Mouse (Mus musculus) brain, adult 2 months (tissue): ENCODE data around the gene Tmem35b.
"Not testable (repeated sequence)": the region's sequence is repeated elsewhere in the genome, so short reads cannot be mapped to it uniquely, and the experiment has no call there.

Experiments used
- DNase-seq: peaks from one replicate; pipeline ENCODE4 v3.0.0; 2011; ENCODE audit warnings: low read depth, low spot score

Gene Tmem35b

GRCm38 (mm10) chr4:127123391-127123790 lies at the start of gene Tmem35b:
Gene Tmem35b, plus strand, starts transcription at chr4:127123691.
- DNase-seq, result no peak

GRCm38 (mm10) chr4:127074915-127075314 lies 48.6 kb upstream of the Tmem35b start:
- DNase-seq, result no peak

- peak; percentile 98 for DNase-seq
Observed at GRCm38 (mm10) chr4:127076875-127077548, 46.5 kb upstream of the Tmem35b start, which contains the start of gene Zmym6. Gene Zmym6, plus strand, starts transcription at chr4:127077383.

GRCm38 (mm10) chr4:127080806-127081205 lies 42.7 kb upstream of the Tmem35b start:
- DNase-seq, result no peak

- no peak for DNase-seq
Observed at GRCm38 (mm10) chr4:127083131-127083530, 40.4 kb upstream of the Tmem35b start.

GRCm38 (mm10) chr4:127085761-127086160 lies 37.7 kb upstream of the Tmem35b start:
- DNase-seq, result no peak

- no peak for DNase-seq
Observed at GRCm38 (mm10) chr4:127091188-127091587, 32.3 kb upstream of the Tmem35b start.

- DNase-seq, result no peak
Observed at GRCm38 (mm10) chr4:127095090-127095489, 28.4 kb upstream of the Tmem35b start.

GRCm38 (mm10) chr4:127099552-127099951 lies 23.9 kb upstream of the Tmem35b start:
- not testable (repeated sequence) for DNase-seq

GRCm38 (mm10) chr4:127107566-127107965 lies 15.9 kb upstream of the Tmem35b start:
- DNase-seq, result no peak

- no peak for DNase-seq
Observed at GRCm38 (mm10) chr4:127110570-127110969, 12.9 kb upstream of the Tmem35b start.

GRCm38 (mm10) chr4:127124331-127124730 lies 840 bp downstream of the Tmem35b start:
- DNase-seq, result no peak

- peak; percentile 86 for DNase-seq
Observed at GRCm38 (mm10) chr4:127125834-127126463, 2.5 kb downstream of the Tmem35b start.

GRCm38 (mm10) chr4:127134687-127135086 lies 11.2 kb downstream of the Tmem35b start:
- no peak for DNase-seq

GRCm38 (mm10) chr4:127137591-127137990 lies 14.1 kb downstream of the Tmem35b start:
- no peak for DNase-seq

GRCm38 (mm10) chr4:127138486-127138885 lies 15.0 kb downstream of the Tmem35b start:
- no peak for DNase-seq

- DNase-seq, result no peak
Observed at GRCm38 (mm10) chr4:127150031-127150430, 26.5 kb downstream of the Tmem35b start.

GRCm38 (mm10) chr4:127153345-127153744 lies 29.9 kb downstream of the Tmem35b start:
- DNase-seq, result peak; percentile 5

- DNase-seq, result peak; percentile 15
Observed at GRCm38 (mm10) chr4:127155757-127156156, 32.3 kb downstream of the Tmem35b start.

GRCm38 (mm10) chr4:127157746-127158145 lies 34.3 kb downstream of the Tmem35b start:
- no peak for DNase-seq

GRCm38 (mm10) chr4:127163926-127164325 lies 40.4 kb downstream of the Tmem35b start:
- no peak for DNase-seq

- no peak for DNase-seq
Observed at GRCm38 (mm10) chr4:127167096-127167495, 43.6 kb downstream of the Tmem35b start.

GRCm38 (mm10) chr4:127167731-127168130 lies 44.2 kb downstream of the Tmem35b start:
- peak; percentile 20 for DNase-seq
